Mouse (Mus musculus) bone marrow macrophage, adult 2 months (primary cell): ENCODE results near the gene Donson.

Experiments
- CTCF ChIP-seq: IDR thresholded peaks from 2 replicates; pipeline ENCODE4 v1.5.1; 2012; ENCODE audit warnings: low read depth, mild to moderate bottlenecking, low read length, moderate library complexity
- POLR2A ChIP-seq: IDR thresholded peaks from 2 replicates; pipeline ENCODE4 v1.6.1; 2012; ENCODE audit warnings: mild to moderate bottlenecking, low read depth, low read length, borderline replicate concordance

- no peak for TF ChIP-seq POLR2A
- no peak for TF ChIP-seq CTCF
Observed at GRCm38 (mm10) chr16:91640171-91640570, 48.4 kb downstream of the Donson start.
